Mouse (Mus musculus) intestine, embryonic 14.5 days (tissue): ENCODE results near the gene Cd33. TPM values are rescaled to one million over a fixed set of nuclear protein-coding genes. Genes with fewer than 3 reads are reported as not detected.

ENCODE experiments used
- ATAC-seq: fragments of 200-750 bp; cut with Nextera tagmentation; replicated peaks from 2 replicates; pipeline ENCODE4 v1.8.0; 2017; ENCODE audit warnings: low read depth, moderate number of reproducible peaks, moderate TSS enrichment, moderate library complexity; ENCODE audit not compliant: low FRiP score, low TSS enrichment
- DNase-seq: peaks from one replicate; pipeline ENCODE4 v3.0.0-alpha.2; 2018; ENCODE audit warnings: low spot score
- H3K27ac ChIP-seq: fragments of 300-500 bp; sonication (generic); 2 replicates; pipeline ENCODE4 v1.5.1; 2014; ENCODE audit warnings: low read depth, mild to moderate bottlenecking, control low read depth
- H3K27me3 ChIP-seq: fragments of 300-500 bp; sonication (generic); replicated peaks from 2 replicates; pipeline ENCODE4 v1.6.1; 2014; ENCODE audit warnings: low read length, control low read depth; ENCODE audit not compliant: control insufficient read depth, insufficient read depth
- H3K36me3 ChIP-seq: fragments of 300-500 bp; sonication (generic); 2 replicates; pipeline ENCODE4 v1.6.1; 2014; ENCODE audit warnings: low read length, control low read depth; ENCODE audit not compliant: control insufficient read depth, insufficient read depth
- H3K4me1 ChIP-seq: fragments of 300-500 bp; sonication (generic); replicated peaks from 2 replicates; pipeline ENCODE4 v1.6.1; 2014; ENCODE audit warnings: low read length, control low read depth, mixed read lengths; ENCODE audit not compliant: control insufficient read depth, insufficient read depth
- H3K4me2 ChIP-seq: fragments of 300-500 bp; sonication (generic); 2 replicates; pipeline ENCODE4 v1.6.1; 2014; ENCODE audit warnings: low read length
- H3K4me3 ChIP-seq: fragments of 300-500 bp; sonication (generic); 2 replicates; pipeline ENCODE4 v1.5.1; 2014; ENCODE audit warnings: low read depth, low read length, control low read depth, mixed read lengths
- H3K9ac ChIP-seq: fragments of 300-500 bp; sonication (generic); 2 replicates; pipeline ENCODE4 v1.6.1; 2014; ENCODE audit warnings: mild to moderate bottlenecking, low read length
- H3K9me3 ChIP-seq: fragments of 300-500 bp; sonication (generic); 2 replicates; pipeline ENCODE4 v1.6.1; 2016; ENCODE audit warnings: low read length, control low read depth; ENCODE audit not compliant: control insufficient read depth
- WGBS: fragments of 180-500 bp; shearing (Covaris S2); extraction: QIAGEN DNeasy Blood & Tissue Kit; methylation state at CpG from one replicate; pipeline ENCODE4 v1.1.7; 2014; 5-methylcytosine and 5-hydroxymethylcytosine counted together
- polyA plus RNA-seq: library from polyadenylated mRNA; unstranded; fragments of >200 nt; fragmentation: Nextera tagmentation; extraction: Ambion mirVana; gene quantifications from 2 replicates; pipeline ENCODE4 v1.2.1, GENCODE M21; 2014

Cd33 gene
- 1.7 and 2.0 TPM in 2 replicates for polyA plus RNA-seq

DNA sequence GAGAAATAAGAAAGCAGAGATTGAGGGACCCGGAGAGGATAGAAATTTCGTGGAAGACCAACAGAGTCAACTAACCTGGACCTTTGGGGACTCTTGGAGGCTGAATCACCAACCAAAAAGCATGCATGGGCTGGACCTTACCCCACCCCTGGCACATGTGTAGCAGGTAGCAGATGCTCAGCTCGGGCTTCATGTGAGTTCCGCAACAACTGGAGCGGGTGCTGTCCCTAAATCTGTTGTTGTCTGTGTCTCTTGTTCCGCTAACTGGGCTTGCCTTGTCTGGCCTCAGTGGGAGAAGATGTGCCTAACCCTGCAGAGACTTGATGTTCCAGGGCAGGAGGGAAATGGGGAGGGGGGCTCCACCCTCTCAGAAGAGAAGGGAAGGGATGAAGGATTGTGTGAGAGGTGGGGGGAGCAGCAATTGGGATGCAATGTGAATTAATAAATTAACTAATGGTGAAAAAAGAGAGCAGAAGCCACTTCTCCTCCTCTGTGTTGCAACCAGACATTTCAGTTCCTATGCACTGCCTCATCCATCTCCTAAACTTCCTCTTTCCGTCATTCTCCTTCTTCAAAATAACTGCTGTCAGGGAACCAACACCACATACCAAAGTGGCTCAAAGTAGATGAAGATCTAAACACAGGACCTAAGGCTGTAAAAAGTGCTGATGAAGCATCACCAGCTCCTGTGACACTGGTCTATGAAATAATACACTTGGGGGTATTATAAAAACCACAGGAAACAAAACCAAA, at the start of gene Cd33:
Gene Cd33 (minus strand): TSS at position 204 of the 753 bp plus-strand sequence.
- Histone ChIP-seq H3K4me3 (no peak within 1 kb of the TSS), H3K4me1 (no peaks in the 10 kb centered on the region), H3K27ac (no peak within 1 kb of the TSS), H3K36me3 (no peaks in the 10 kb centered on the region), H3K9ac (no peak within 1 kb of the TSS), H3K4me2 (no peak within 1 kb of the TSS), H3K9me3 (no peaks in the 10 kb centered on the region), H3K27me3 (no peaks in the 10 kb centered on the region)
- ATAC-seq (no peak), DNase-seq (no peak)
- 71% methylated on average over 7 of the region's 7 CpGs for WGBS

DNA sequence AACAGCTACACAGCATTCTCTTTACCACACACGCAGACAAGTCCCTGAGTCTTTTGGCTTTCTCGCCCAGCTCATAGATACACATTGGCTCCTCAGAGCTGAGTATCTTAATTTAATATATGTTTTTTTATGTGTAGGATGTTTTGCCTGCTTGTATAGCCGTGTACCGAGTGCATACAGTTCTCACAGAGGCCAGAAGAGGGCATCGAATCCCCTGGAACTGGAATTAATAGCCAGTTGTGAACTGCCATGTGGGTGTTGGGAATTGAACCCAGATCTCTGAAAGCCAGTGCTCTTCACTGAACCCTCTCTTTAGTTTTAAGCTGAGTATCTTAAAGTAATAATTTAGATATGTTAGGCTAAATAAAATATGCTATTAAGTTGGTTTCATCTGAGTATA, 40.6 kb upstream of the Cd33 start:
- H3K9ac ChIP-seq, result no peak overlapping the region
- no peak for DNase-seq
- peaks cover 58% of the 10 kb centered on the region for H3K36me3 ChIP-seq

GRCm38 (mm10) chr7:43580526-43580925, 36.3 kb upstream of the Cd33 start:
- Histone ChIP-seq H3K4me2 (peak overlapping the region; percentile 82), H3K27ac (no peak overlapping the region), H3K27me3 (no peaks in the 10 kb centered on the region), H3K36me3 (peaks cover 24% of the 10 kb centered on the region), H3K9ac (peak overlapping the region; percentile 74), H3K4me1 (peaks cover 5% of the 10 kb centered on the region; the same call in 1 of the 2 replicates), H3K4me3 (peak overlapping the region; percentile 69), H3K9me3 (no peaks in the 10 kb centered on the region)
- DNase-seq (no peak), ATAC-seq (no peak)
- 61% methylated on average over 5 of the region's 5 CpGs for WGBS

More for the DNA sequence above, 40.6 kb upstream of the Cd33 start:
- no peak overlapping the region for H3K4me3 ChIP-seq
- 90% methylated on average over 5 of the region's 5 CpGs for WGBS
- H3K27me3 ChIP-seq, result no peaks in the 10 kb centered on the region
- ATAC-seq, result no peak
- no peak overlapping the region for H3K27ac ChIP-seq
- peaks cover 5% of the 10 kb centered on the region; the same call in 1 of the 2 replicates for H3K4me1 ChIP-seq
- H3K4me2 ChIP-seq, result no peak overlapping the region
- no peaks in the 10 kb centered on the region for H3K9me3 ChIP-seq

GRCm38 (mm10) chr7:43579440-43580171, 35.4 kb upstream of the Cd33 start, which contains the start of gene Zfp719:
Gene Zfp719, plus strand, starts transcription at chr7:43579610.
- peak; percentile 90 for DNase-seq
- H3K36me3 ChIP-seq, result peaks cover 20% of the 10 kb centered on the region
- H3K27me3 ChIP-seq, result no peaks in the 10 kb centered on the region
- H3K9me3 ChIP-seq, result no peaks in the 10 kb centered on the region
- WGBS, result under 1% methylated on average over 37 of the region's 37 CpGs
- peak within 1 kb of the TSS; percentile 74 for H3K9ac ChIP-seq
- H3K4me1 ChIP-seq, result peaks cover 5% of the 10 kb centered on the region; the same call in 1 of the 2 replicates
- peak within 1 kb of the TSS; percentile 87 for H3K27ac ChIP-seq
- peak; percentile 98 for ATAC-seq
- H3K4me2 ChIP-seq, result peak within 1 kb of the TSS; percentile 82
- H3K4me3 ChIP-seq, result peak within 1 kb of the TSS; percentile 69

GRCm38 (mm10) chr7:43571216-43571615, 27.0 kb upstream of the Cd33 start:
- Histone ChIP-seq H3K27ac (no peak overlapping the region), H3K4me3 (no peak overlapping the region), H3K27me3 (no peaks in the 10 kb centered on the region), H3K4me1 (no peaks in the 10 kb centered on the region), H3K9ac (no peak overlapping the region), H3K36me3 (peaks cover 80% of the 10 kb centered on the region), H3K4me2 (no peak overlapping the region), H3K9me3 (no peaks in the 10 kb centered on the region)
- 90% methylated on average over 2 of the region's 2 CpGs for WGBS
- ATAC-seq, result no peak
- no peak for DNase-seq

DNA sequence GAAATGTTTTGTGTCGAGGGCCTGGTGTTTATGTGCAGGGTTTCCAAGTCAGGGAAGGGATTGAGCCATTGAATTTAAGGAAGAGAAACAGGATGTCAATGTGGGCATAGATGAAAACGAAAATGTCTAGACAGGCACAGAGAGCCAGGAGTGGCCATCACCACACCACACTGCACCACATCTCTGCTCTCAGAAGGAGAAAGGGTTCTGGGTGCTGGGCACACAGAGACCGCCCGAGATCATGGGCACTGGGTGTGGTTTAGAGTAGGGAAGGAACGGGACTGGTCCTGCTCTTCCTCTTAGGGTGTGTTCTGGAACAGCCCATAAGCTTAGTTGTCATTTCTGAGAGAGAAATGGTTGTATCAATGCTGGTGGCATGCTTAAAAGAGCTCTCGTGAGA, 19.1 kb upstream of the Cd33 start:
- DNase-seq (no peak), ATAC-seq (no peak)
- 60% methylated on average over 6 of the region's 6 CpGs for WGBS
- Histone ChIP-seq H3K9me3 (no peaks in the 10 kb centered on the region), H3K4me3 (peak overlapping the region; percentile 83), H3K9ac (peak overlapping the region; percentile 78), H3K27me3 (no peaks in the 10 kb centered on the region), H3K27ac (no peak overlapping the region), H3K4me1 (peaks cover 9% of the 10 kb centered on the region), H3K36me3 (peaks cover 29% of the 10 kb centered on the region), H3K4me2 (peak overlapping the region; percentile 80)

DNA sequence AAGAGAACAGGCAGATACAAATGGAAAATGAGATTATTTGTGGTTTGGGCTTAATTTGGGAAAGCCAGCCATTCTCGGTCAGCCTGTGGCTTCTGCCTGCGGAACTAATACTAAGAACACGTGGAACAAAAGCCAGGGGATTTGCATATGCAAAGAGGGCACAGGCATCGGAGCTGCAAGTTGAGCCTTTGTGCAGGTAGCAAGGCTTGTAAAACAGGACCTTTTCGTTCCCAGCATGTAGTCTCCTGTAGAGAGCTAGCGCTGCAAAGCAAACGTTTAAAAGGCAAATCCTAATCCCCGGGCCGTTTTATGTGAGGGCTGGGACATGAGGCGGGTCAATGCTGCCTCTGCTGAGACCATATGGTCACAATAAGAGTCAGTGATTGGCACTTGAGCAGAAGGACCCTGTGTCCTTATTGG, 18.4 kb upstream of the Cd33 start:
- Histone ChIP-seq H3K9me3 (no peaks in the 10 kb centered on the region), H3K4me1 (peaks cover 9% of the 10 kb centered on the region), H3K36me3 (peaks cover 22% of the 10 kb centered on the region), H3K4me3 (peak overlapping the region; percentile 83), H3K27ac (peak overlapping the region; percentile 84), H3K27me3 (no peaks in the 10 kb centered on the region), H3K9ac (peak overlapping the region; percentile 78), H3K4me2 (peak overlapping the region; percentile 80)
- ATAC-seq (no peak), DNase-seq (no peak)
- WGBS, result under 1% methylated on average over 10 of the region's 10 CpGs

GRCm38 (mm10) chr7:43562006-43562633, 17.9 kb upstream of the Cd33 start, which contains the start of gene Zfp658:
Gene Zfp658, plus strand, starts transcription at chr7:43562256.
- Histone ChIP-seq H3K4me2 (peak within 1 kb of the TSS; percentile 80), H3K27ac (peak within 1 kb of the TSS; percentile 84), H3K9ac (peak within 1 kb of the TSS; percentile 78), H3K4me3 (peak within 1 kb of the TSS; percentile 83), H3K36me3 (peaks cover 17% of the 10 kb centered on the region), H3K4me1 (peaks cover 9% of the 10 kb centered on the region), H3K27me3 (no peaks in the 10 kb centered on the region), H3K9me3 (no peaks in the 10 kb centered on the region)
- ATAC-seq (peak; percentile 84), DNase-seq (peak; percentile 86)
- WGBS, result 1% methylated on average over 27 of the region's 27 CpGs
